Mouse (Mus musculus) ES-Bruce4 (cell line): Measurements from ENCODE around the gene Gm38392. TPM values are rescaled to one million over a fixed set of nuclear protein-coding genes. Genes with fewer than 3 reads are reported as not detected.

Experiments used
- H3K27ac ChIP-seq: 2 replicates; pipeline ENCODE4 v1.5.1; 2012; ENCODE audit warnings: low read length, inconsistent platforms; ENCODE audit not compliant: insufficient read depth
- H3K27me3 ChIP-seq: 2 replicates; pipeline ENCODE4 v1.6.1; 2012; ENCODE audit warnings: mild to moderate bottlenecking, low read length, inconsistent platforms; ENCODE audit not compliant: control insufficient read depth, poor library complexity, insufficient read depth, severe bottlenecking
- H3K36me3 ChIP-seq: 2 replicates; pipeline ENCODE4 v1.6.1; 2012; ENCODE audit warnings: inconsistent platforms, mild to moderate bottlenecking, low read length, moderate library complexity; ENCODE audit not compliant: control insufficient read depth, poor library complexity, insufficient read depth, severe bottlenecking
- H3K4me1 ChIP-seq: one replicate; pipeline ENCODE4 v1.8.1; 2011; ENCODE audit warnings: low read length; ENCODE audit not compliant: control insufficient read depth, insufficient read depth
- H3K4me3 ChIP-seq: 2 replicates; pipeline ENCODE4 v1.5.1; 2011; ENCODE audit warnings: low read depth, mild to moderate bottlenecking, low read length
- H3K9ac ChIP-seq: 2 replicates; pipeline ENCODE4 v1.6.1; 2012; ENCODE audit warnings: low read depth, mild to moderate bottlenecking, inconsistent platforms; ENCODE audit not compliant: poor library complexity, severe bottlenecking
- H3K9me3 ChIP-seq: replicated peaks from 2 replicates; pipeline ENCODE4 v1.6.1; 2012; ENCODE audit warnings: mild to moderate bottlenecking, low read length, inconsistent platforms; ENCODE audit not compliant: control insufficient read depth, poor library complexity, insufficient read depth, severe bottlenecking
- CTCF ChIP-seq: IDR thresholded peaks from one replicate; pipeline ENCODE4 v1.8.1; 2011; ENCODE audit warnings: low read depth, low read length
- EP300 ChIP-seq: IDR thresholded peaks from 2 replicates; pipeline ENCODE4 v1.6.1; 2011; ENCODE audit warnings: low read depth, low read length; ENCODE audit not compliant: insufficient read depth
- POLR2A ChIP-seq: IDR thresholded peaks from one replicate; pipeline ENCODE4 v1.8.1; 2011; ENCODE audit warnings: low read length; ENCODE audit not compliant: insufficient read depth
- polyA plus RNA-seq: library from polyadenylated mRNA; stranded (reverse); fragments of >200 nt; gene quantifications from 2 replicates; pipeline ENCODE4 v1.2.4, GENCODE M21; 2011; ENCODE audit warnings: low read depth; ENCODE audit not compliant: missing spikeins, insufficient read depth, insufficient read length

Gene Gm38392
- polyA plus RNA-seq, 1 experiment = 0.72 TPM

GRCm38 (mm10) chr3:88206901-88207371 is 80.1 kb downstream of the Gm38392 start:
- H3K27ac ChIP-seq = no peak overlapping the region
- no peak for TF ChIP-seq CTCF
- TF ChIP-seq POLR2A = no peak
- no peak for TF ChIP-seq EP300
- peaks cover 8% of the 10 kb centered on the region for H3K27me3 ChIP-seq
- no peak overlapping the region for H3K4me3 ChIP-seq
- H3K36me3 ChIP-seq = no peaks in the 10 kb centered on the region
- H3K9ac ChIP-seq = no peak overlapping the region
- no peaks in the 10 kb centered on the region for H3K4me1 ChIP-seq
- no peaks in the 10 kb centered on the region for H3K9me3 ChIP-seq

- Histone ChIP-seq H3K36me3 (no peaks in the 10 kb centered on the region), H3K9ac (no peak overlapping the region), H3K4me1 (no peaks in the 10 kb centered on the region), H3K4me3 (no peak overlapping the region), H3K27me3 (peaks cover 5% of the 10 kb centered on the region), H3K9me3 (no peaks in the 10 kb centered on the region), H3K27ac (no peak overlapping the region)
- TF ChIP-seq CTCF = no peak
- TF ChIP-seq POLR2A = no peak
Measured at GRCm38 (mm10) chr3:88206500-88206899, 80.5 kb downstream of the Gm38392 start.

- Histone ChIP-seq H3K27ac (no peak overlapping the region), H3K36me3 (no peaks in the 10 kb centered on the region), H3K9ac (no peak overlapping the region), H3K9me3 (no peaks in the 10 kb centered on the region), H3K4me3 (no peak overlapping the region), H3K4me1 (no peaks in the 10 kb centered on the region), H3K27me3 (peaks cover 10% of the 10 kb centered on the region)
- no peak for TF ChIP-seq CTCF
- TF ChIP-seq EP300 = no peak
- no peak for TF ChIP-seq POLR2A
Measured at GRCm38 (mm10) chr3:88205563-88206491, 81.2 kb downstream of the Gm38392 start.

GRCm38 (mm10) chr3:88205176-88205562 is 81.8 kb downstream of the Gm38392 start:
- Histone ChIP-seq H3K4me3 (no peak overlapping the region), H3K9me3 (no peaks in the 10 kb centered on the region), H3K27ac (no peak overlapping the region), H3K36me3 (no peaks in the 10 kb centered on the region), H3K4me1 (no peaks in the 10 kb centered on the region), H3K9ac (no peak overlapping the region), H3K27me3 (peaks cover 16% of the 10 kb centered on the region)
- no peak for TF ChIP-seq EP300
- TF ChIP-seq POLR2A = no peak
- TF ChIP-seq CTCF = no peak

GRCm38 (mm10) chr3:88204751-88205150 is 82.3 kb downstream of the Gm38392 start:
- Histone ChIP-seq H3K9ac (no peak overlapping the region), H3K27me3 (peaks cover 19% of the 10 kb centered on the region), H3K4me1 (no peaks in the 10 kb centered on the region), H3K27ac (no peak overlapping the region), H3K4me3 (no peak overlapping the region), H3K9me3 (no peaks in the 10 kb centered on the region), H3K36me3 (no peaks in the 10 kb centered on the region)
- no peak for TF ChIP-seq POLR2A
- no peak for TF ChIP-seq EP300
- TF ChIP-seq CTCF = no peak
